Mouse (Mus musculus): ENCODE measurements around the gene Olfr815. TPM values are rescaled to one million over a fixed set of nuclear protein-coding genes. Genes with fewer than 3 reads are reported as not detected.
"Not testable (repeated sequence)": the region's sequence is repeated elsewhere in the genome, so short reads cannot be mapped to it uniquely, and the experiment has no call there.

The Olfr815 gene
- not detected for total RNA-seq (2021)

DNA sequence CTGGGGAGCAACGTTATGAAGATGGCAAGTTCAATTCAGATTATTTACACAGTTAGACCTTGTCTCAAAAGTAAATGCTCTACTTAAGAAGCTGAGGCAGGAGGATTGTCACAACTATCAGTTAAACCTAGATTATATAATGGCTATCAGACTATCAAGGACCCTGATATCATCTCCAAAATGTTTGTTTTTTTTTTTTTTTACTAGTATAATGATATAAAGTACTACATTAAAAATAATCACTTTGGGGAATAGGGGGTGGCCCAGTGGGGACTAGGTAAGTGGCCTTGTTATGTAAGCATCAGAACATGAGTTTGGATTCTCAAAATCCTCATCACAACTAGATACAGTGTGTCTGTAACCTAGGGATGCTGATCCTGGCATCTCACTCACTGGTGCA, at the start of gene Olfr815:
TSS of gene Olfr815 (minus strand) at position 101 of the 400 bp plus-strand sequence.
- DNase-seq (ENCODE audit: extremely low spot score in 1 of 2, low spot score in 1 of 2): not testable (repeated sequence)

DNA sequence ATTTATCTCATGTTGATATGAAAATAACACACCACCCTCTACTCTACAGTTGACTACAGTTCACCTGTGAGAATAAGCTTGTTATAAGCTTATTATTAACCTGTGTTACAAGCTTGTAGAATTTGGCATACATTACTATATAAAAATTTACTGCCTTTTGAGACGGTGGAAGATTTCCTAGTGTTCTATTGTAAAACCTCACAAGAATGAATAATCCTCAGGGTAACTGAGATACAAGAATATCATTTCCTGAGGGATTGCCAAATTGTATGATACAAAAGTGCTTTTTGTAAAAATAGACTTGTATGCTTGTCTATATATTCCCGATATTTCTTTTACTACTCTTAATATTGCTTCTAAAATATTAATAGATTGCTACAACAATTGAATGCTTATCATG, 43.3 kb upstream of the Olfr815 start, which contains the start of gene Olfr818:
TSS of gene Olfr818 (minus strand) at position 101 of the 400 bp plus-strand sequence.
- DNase-seq (ENCODE audit: extremely low spot score in 1 of 2, low spot score in 1 of 2): no peak

DNA sequence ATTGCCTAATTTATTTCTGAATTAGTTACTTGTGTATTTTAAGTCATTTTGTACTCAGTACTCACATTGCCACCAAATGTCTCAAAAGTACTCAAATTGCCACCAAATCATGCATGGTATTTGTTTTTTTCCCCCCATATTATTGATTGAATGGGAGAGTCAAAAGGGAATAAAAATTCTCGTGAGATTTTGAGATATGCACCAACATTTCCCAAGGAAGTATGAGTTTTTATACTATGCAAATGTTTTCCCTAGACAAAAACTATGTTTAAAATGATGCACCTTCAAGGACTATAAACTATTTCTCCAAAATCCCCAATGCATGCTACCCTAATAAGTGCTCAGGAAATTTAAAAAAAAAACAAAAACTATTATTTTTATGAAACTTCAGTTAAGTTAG, 9.8 kb upstream of the Olfr815 start, which contains the start of gene Olfr816:
TSS of gene Olfr816 (minus strand) at position 101 of the 400 bp plus-strand sequence.
- no peak for DNase-seq (ENCODE audit: extremely low spot score in 1 of 2, low spot score in 1 of 2)

DNA sequence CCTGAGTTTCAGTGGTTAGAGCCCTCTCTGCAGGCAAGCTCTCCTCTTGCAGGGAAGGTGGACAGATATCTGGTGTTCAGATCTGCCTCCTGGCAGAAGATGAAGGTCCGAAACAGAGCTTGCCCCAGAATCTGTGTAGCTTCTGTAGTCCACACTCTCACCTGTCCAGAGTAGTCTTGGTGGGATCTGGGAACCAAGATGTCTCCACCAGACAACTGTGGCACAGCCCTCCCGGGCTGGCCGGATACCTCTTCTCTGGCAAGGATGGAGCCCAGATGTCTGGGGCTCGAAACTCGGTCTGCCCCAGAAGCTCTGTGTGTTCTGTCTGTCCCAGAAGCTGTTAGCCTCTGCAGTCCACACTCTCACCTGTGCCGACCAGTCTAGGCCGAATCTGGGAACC, 19.7 kb downstream of the Olfr815 start:
- no peak for DNase-seq (ENCODE audit: extremely low spot score in 1 of 2, low spot score in 1 of 2)

DNA sequence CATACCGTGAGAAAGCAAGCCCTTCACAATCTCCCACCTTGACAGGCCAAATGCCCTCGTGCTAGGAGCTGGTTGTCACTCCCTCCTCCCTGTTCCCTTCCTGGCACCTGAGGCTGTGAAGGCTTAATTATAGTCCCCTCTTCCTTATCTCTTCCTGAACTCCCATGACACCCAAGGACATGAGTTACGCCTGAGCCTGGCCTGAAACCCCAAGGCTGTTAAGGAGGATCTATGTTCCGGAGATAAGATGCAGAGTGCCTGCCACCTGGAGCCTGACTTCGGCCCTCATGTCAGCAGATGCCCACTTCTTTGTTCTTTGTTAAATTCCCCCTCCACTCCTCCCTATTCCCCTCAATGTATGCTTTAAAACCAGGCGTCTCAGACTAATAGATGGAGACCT, 20.2 kb downstream of the Olfr815 start:
- not testable (repeated sequence) for DNase-seq (ENCODE audit: extremely low spot score in 1 of 2, low spot score in 1 of 2)

DNA sequence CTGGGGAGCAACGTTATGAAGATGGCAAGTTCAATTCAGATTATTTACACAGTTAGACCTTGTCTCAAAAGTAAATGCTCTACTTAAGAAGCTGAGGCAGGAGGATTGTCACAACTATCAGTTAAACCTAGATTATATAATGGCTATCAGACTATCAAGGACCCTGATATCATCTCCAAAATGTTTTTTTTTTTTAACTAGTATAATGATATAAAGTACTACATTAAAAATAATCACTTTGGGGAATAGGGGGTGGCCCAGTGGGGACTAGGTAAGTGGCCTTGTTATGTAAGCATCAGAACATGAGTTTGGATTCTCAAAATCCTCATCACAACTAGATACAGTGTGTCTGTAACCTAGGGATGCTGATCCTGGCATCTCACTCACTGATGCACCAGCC, 25.9 kb downstream of the Olfr815 start, which contains the start of gene Olfr814:
TSS of gene Olfr814 (minus strand) at position 101 of the 400 bp plus-strand sequence.
- not testable (repeated sequence) for DNase-seq (ENCODE audit: extremely low spot score in 1 of 2, low spot score in 1 of 2)

DNA sequence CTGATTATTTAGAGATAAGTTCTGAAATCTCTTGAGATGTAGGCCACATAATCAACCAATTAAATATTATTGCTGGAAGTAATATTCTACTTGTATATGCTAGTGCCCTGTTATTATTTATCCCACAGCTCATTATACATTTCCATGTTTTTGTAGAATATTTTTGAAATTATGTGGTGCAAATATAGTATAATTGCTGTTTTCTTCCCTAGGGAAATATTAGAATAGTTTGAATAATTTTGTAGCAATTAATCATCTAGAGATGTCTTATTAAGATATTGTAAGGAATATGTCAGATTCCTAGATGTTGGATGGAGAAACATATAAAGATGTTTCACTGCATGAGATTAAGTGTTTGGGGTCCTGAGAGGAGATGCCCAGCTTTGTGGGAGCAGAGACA, 50.6 kb downstream of the Olfr815 start, which contains the start of gene Olfr813:
TSS of gene Olfr813 (plus strand) at position 301 of the 400 bp plus-strand sequence.
- DNase-seq (ENCODE audit: extremely low spot score in 1 of 2, low spot score in 1 of 2): no peak

Other genes with a start within 250 kb of the Olfr815 start
- gene Olfr800, start 248.2 kb downstream of the Olfr815 start, total RNA-seq (2021): not detected
- not detected for gene Olfr801, start 232.0 kb downstream of the Olfr815 start, total RNA-seq (2021)
- gene Olfr802, start 217.7 kb downstream of the Olfr815 start, total RNA-seq (2021): not detected
- not detected for gene Olfr803, start 211.6 kb downstream of the Olfr815 start, total RNA-seq (2021)
- gene Olfr804, start 202.7 kb downstream of the Olfr815 start, total RNA-seq (2021): not detected
- not detected for gene Olfr805, start 176.5 kb downstream of the Olfr815 start, total RNA-seq (2021)
- gene Olfr806, start 163.9 kb downstream of the Olfr815 start, total RNA-seq (2021): not detected
- not detected for gene Olfr807, start 148.1 kb downstream of the Olfr815 start, total RNA-seq (2021)
- gene Olfr808, start 140.4 kb downstream of the Olfr815 start, total RNA-seq (2021): not detected
- gene Olfr809, start 131.2 kb downstream of the Olfr815 start, total RNA-seq (2021): not detected
- not detected for gene Olfr810, start 111.0 kb downstream of the Olfr815 start, total RNA-seq (2021)
- not detected for gene Olfr811, start 101.5 kb downstream of the Olfr815 start, total RNA-seq (2021)
- not detected for gene Olfr812, start 59.8 kb downstream of the Olfr815 start, total RNA-seq (2021)
- gene Olfr813, start 50.5 kb downstream of the Olfr815 start, total RNA-seq (2021): not detected
- gene Olfr814, start 26.0 kb downstream of the Olfr815 start, total RNA-seq (2021): not detected
- gene Olfr816, start 9.7 kb upstream of the Olfr815 start, total RNA-seq (2021): not detected
- gene Olfr818, start 43.2 kb upstream of the Olfr815 start, total RNA-seq (2021): not detected
- not detected for gene Olfr819, start 61.4 kb upstream of the Olfr815 start, total RNA-seq (2021)
- gene Olfr247, start 70.3 kb upstream of the Olfr815 start, total RNA-seq (2021): not detected
- not detected for gene Gm10310, start 79.2 kb upstream of the Olfr815 start, total RNA-seq (2021)
- not detected for gene Olfr820, start 106.8 kb upstream of the Olfr815 start, total RNA-seq (2021)
- not detected for gene Olfr821, start 124.5 kb upstream of the Olfr815 start, total RNA-seq (2021)
- not detected for gene Olfr822, start 165.3 kb upstream of the Olfr815 start, total RNA-seq (2021)
- not detected for gene Olfr823, start 209.5 kb upstream of the Olfr815 start, total RNA-seq (2021)
- not detected for gene Olfr824, start 224.1 kb upstream of the Olfr815 start, total RNA-seq (2021)